Mouse (Mus musculus) c-Kit-positive CD71-negative TER-119-negative erythroid progenitor cells, embryonic 14.5 days (primary cell): Measurements from ENCODE around the gene Irak2.

Source experiments
- DNase-seq: peaks from one replicate; pipeline ENCODE4 v3.0.0-alpha.2; 2013; ENCODE audit warnings: low read depth

Irak2 gene

DNA sequence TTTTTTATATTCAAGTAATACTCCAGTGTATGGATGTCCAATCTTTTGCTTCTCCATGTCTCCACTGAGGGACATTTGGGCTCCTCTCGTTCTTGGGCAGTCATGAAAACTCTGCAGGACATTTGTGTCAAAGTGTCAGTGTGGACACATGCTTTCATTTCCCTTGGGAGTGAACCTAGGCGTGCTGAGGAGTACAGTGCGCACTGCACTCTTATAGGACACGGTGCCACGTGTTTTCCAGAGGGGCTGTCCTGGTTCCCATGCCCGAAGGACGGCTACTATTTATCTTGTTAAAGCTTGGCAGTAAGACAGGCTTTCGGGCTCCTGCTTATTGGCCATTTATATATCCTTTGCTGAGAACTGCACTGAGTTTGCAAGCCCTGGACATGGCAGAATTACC, 4.3 kb downstream of the Irak2 start:
- DNase-seq = no peak

DNA sequence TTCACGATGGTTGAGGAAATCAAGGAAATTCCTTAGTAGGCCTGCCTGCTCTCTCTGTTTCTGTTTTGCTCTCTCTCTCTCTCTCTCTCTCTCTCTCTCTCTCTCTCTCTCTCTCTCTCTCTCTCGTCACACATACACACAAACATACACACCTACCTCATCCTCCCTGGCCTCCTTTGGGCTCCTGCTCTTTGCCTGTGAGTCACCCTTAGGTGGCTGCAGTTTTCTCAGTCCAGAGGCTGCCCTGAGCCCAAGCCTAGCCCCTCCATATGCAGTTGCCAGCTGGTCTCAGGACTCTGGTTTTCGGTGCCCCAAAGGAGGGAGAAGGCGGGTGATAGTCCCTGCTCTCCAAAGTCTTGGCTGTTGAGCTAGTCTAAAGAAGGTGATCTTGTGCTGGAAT, 4.8 kb downstream of the Irak2 start:
- DNase-seq = no peak

DNA sequence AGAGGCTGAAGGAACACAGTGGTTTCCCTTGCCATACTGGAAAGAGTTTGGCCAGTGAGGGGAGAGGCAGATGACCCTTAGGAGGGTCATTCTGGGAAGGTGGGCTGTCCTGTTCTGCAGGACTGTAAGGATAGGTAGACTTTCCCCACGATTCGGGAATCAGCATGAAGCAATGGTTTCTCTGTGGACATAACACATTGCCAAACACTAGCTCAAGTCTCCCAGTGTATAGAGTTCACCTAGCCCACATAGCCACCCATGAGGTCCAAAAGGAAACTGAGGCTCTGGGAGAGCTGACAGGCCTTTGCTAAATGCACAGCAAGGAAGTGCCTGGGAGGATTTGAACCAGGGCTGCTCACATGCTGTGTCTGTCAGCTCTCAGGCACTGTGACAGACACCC, 5.7 kb downstream of the Irak2 start:
- DNase-seq = no peak

DNA sequence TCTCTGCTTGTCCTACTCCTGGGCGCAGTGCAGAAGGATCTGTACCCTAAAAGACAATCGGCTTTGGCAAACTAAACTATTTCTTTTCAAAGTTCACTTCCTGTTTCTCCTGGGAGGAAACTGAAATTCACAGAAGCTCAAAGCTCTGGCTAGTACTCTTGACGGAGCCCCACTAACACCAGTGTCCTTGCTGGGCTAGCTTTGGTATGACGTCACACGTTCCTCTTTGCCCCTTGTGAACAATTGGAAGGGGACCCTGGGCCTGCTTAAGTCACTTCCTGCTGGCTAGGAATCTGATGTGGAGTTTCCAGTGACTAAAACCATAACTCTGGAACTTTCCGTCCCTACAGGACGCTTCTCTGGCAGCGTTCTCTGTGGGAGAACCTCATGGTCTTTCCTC, 6.5 kb downstream of the Irak2 start:
- no peak for DNase-seq

DNA sequence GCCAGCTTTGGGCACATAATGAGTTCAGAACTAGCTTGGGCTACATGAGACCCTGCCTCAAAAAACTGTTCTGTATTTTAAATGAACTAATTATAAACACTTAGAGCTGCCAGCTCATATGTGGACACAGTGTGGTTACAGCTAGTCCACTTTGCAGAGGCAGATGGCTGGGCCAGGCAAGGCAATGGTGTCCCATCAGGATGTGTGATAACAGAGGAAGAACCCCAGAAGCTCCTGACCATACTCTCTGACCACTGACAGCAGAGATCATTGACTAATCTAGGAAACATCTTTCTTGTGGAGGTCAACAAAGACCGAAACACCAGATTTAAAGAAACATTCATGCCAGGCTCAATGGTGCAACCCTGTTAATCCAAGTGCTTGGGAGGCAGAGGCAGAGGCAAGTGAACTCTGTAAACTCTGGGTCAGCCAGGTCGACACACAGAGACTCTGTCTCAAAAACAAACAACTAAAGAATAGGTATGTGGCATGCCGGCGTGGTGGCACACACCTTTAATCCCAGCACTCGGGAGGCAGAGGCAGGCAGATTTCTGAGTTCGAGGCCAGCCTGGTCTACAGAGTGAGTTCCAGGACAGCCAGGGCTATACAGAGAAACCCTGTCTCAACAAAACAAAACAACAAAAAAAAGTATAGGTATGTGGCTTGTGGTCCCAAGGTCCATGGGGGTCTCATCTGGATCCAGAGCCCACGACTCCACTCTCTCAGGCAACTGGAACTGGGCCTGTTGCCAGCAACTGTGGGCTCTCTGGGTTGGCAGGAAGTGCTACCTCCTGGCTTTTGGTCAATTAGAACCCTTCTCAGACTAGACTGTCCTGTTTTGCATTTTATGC, 11.3 kb downstream of the Irak2 start:
- no peak for DNase-seq

DNA sequence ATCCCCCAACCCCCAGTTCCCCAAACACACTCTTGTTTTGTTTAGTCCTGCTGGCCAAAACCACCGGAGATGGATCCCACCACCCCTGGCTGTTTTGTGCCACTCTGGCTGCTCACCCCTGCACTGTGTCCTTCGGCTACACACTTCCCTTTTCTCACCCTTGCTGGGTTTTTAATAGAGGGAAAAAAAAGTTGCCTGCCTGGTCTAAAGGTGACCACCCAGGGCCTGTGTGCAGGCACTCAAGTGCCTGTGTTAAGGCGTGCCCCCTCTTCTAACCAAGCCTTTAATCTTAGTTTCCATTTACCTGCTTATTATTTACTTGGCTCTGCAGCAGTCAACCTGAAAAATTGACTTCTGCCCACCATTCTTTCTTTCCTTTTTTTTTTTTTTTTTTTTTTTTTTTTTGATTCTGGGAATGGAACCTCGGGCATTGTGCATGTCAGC, 12.0 kb downstream of the Irak2 start:
- DNase-seq = no peak

DNA sequence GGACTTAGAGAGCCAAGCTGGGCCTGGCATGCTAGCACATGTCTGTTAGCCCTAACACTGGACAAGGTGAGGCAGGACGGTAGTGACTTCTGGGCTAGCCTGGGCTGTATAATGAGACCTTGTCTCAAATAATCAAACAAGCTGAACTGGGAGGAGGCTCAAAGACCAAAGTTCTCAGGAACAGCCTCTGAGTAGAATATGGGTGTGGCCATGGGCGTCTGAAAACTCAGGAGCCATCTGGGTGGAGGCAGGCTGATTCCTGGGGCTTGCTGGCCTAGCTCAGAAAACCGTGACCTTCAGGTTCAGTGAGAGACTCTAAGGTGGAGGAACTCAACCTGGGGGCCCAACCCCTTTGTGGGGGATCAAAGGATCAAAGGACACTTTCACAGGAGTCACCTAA, 13.4 kb downstream of the Irak2 start:
- DNase-seq = no peak

DNA sequence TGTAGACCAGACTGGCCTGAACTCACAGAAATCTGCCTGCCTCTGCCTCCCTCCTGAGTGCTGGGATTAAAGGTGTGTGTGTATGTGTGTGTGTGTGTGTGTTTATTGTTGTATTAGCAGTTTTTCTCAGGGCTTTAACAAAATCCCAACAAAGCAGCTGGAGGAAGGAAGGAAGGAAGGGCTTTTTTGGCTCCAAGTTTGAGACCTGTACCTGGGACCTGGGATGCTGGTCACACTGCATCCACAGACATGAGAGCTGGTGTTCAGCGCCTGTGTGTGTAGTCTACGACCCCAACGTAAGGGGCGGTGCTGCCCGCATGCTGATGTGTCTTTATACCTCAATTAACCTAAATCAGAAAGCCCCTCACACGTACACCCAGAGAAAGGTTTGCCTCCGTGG, 15.3 kb downstream of the Irak2 start:
- DNase-seq = no peak

DNA sequence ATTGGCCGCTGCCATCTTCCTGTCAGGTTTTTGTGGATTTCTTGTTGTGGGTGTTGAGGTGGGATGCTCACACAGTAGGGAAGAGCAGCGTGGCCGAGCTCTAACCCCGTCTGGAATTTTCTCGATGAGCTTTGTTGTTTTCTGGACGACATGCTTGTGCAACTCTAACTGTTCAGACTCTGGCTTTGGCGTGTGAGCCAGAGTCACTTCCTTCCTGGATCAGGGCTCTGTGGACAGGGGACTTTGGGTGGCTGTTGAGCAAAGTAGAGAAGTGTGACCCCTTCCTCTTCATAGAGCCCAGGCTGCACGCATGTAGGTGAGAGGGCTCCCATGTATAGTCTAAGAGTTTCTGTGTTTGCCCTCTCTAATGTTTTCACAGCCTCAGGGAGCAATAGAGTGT, 15.8 kb downstream of the Irak2 start:
- DNase-seq = no peak

DNA sequence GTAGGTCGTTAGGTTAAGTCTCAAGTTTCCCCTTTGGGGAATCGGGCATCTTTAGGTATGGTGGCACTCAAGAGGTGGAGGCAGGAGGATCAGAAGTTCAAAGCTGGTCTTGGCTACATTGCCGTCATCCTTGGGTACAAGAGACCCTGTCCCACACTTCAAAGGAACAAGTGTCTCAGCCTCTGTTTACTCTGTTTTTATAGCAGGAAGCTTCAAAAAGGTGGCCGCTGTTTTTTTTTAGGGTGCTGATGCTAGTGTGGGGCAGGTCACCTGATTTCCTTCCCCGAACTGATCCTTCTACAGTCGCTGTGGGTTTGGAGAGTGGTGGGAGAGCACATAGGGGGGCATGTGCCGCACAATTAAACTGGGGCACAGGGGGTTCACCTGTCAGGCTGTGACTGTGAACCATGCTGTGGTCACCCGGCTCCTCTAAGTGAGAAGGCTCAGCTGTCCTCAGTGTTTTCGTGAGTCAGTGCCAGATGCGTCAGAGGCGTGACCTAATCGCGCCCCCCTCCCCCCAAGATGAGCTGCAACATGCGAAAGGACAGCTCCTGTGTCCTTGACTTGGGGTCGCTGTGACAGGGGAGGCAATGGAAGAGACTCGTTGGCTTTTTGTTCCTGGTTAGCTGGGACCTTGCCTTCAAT, 16.6 kb downstream of the Irak2 start:
- DNase-seq = no peak

DNA sequence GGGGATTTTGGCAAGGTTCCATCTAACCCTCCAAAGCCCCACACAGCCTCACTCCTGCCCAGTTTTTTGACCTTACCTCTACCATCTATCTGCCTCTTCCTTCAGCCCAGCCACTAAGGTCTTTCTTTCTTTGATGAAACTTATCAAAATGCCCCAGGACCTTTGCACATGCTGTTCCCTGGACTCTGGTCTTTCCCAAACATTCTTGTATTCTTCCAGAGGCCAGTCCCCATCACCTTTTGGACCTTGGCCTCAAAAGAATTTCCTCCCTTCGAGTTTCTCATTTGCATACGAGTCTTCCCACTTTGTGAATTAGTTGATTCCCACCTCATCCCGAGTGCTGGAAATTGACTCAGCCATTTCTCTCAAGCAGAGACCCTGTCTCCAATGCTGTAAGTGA, 17.2 kb downstream of the Irak2 start:
- DNase-seq = no peak

DNA sequence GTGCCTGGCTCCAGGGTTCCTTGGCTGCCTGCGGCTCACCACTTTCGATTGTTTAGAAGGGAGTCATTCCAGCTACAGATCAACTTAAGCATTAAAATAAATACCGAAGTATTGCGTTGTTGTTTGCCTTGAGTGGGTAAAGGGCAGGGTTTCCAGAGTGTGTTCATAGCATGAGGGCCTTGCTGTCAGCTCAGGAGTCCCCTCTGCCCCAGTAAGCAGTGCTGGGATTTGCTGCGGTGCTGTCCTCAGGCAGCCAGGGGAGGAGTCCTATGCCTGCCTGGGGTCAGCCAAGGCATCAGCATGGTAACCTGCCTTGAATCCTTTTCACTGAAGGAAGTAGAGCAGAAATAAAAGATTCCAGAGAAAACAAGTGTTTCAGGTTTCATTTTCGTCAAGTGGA, 18.6 kb downstream of the Irak2 start:
- DNase-seq = no peak

DNA sequence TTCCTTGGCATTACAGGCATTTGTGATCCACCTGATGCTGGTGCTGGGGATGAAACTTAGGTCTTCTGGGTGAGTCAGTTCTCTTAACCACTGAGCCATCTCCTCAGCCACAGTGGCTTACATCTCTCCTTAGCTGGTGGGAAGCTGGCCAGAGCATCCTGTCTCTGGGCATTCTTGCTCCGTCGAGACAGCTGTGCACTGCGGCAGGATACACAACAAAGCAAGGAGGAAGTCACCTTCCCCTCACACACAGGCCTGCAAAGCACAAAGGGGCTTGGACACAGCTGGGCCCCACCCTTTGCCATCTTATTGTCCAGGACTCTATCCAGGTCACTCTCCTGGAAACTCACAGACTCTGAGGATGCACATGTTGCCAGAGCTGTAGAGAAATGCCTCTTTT, 20.0 kb downstream of the Irak2 start:
- DNase-seq = no peak

DNA sequence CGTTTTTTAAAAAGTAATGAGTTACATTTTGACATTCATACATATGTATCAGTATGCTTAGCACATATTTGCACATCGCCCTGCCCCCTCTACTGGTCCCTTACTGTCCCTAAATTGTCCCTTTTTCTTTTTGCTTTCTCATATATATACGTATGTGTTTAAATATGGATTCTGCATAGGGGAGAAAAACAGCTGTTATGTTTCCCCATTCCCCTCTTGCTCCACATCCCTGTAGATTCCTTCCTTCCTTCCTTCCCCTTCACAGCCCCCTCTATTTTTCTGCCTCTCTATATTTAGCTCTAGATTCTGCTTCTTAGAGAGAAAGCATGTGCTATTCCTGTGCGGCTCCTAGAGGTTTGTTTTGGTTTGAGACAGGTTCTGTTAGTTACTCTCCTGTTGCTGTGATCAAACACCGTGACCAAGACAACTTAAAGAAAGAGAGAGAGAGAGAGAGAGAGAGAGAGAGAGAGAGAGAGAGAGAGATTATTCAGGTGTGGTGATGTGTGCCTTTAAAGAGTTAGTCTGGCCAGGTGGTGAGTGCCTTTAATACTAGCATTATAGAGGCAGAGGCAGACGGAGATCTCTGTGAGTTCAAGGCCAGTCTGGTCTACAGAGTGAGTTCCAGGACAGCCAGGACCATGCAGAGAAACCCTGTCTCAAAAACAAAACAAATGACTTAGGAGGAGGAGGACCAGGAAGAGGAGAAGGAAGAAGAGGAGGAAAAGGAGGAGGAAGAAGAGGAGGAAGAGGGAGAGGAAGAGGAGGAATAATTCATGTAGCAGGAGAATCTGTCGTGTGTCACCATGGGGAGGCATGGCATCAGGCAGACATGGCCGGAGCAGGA, 21.6 kb downstream of the Irak2 start:
- DNase-seq = no peak

DNA sequence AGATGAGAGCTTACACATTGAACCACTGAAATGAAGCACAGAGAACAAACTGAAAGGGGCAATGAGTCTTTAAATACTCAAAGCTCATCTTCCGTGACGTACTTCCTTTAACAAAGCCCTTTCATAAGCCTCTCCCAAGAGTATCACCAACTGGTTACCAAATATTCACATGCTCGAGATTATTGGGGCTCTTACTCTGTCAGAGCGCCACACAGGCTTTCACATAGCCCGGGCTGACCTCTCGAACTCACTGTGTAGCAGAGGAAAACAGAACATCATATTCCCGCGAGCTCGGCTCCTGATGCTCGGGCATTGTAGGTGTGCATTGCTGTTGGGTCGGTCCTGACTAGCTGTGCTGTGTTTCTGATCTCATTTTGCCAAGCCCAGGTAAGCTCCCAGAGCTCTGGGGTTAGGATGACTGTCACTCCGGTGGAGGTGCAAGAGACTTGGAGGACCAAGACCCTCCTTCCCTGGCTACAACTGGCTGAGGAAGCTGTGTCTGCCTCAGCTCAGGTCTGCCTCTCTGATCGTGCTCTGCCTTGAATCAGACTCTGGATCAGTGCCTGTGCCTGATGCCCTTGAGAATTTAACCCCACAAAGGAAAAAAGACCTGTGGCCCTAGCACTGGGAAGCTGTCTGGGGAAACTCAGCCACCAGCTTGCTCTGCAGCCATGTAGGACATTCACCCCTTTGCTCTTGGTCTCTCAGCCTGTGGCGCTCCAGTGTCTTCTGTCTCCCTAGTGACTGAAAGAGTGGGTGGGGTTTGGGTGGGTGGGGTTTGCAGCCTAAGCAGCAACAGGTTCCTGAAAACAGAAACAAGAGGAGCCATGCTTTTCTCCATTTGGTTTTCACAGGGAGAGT, 22.5 kb downstream of the Irak2 start:
- DNase-seq = no peak

DNA sequence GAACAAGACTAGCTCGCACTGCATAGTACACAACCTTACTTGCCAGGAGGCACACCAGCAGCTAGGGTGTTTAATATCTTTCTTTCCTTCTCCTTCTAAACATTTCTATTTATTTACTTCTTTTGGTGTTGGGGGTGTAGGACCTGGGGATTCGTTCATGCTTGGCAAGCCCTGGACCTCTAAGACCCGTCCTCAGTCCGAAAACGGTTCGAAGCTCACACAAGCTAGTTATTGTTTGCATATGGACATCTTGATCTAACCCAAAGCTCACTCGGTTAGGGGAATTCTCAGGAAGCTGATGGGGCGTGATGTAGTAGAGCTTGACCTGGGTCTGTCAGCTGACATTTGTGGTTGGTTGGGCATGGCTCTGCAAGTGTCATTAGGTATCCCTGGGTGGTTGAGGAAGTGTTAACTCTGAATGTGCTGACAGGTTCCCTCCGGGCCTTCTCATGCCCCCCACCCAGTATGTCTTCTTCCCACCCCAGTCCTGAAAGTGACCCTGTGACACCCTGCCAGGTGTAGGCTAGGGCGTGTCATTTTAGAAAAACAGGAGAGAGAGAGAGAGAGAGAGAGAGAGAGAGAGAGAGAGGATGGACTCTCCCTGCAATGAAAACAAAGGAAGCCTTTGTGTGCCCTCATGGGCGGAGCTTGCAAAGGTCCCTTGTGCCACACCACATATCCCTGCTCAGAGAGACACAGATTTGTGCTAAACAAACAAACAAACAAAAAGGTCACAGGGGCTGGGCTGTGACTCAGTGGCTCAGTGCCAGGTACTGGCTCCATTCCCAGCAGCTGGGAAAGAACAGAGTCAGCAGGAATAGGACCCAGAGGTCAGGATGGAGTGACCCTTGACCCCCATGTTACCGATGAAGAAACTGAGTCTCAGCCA, 23.3 kb downstream of the Irak2 start:
- DNase-seq = no peak

DNA sequence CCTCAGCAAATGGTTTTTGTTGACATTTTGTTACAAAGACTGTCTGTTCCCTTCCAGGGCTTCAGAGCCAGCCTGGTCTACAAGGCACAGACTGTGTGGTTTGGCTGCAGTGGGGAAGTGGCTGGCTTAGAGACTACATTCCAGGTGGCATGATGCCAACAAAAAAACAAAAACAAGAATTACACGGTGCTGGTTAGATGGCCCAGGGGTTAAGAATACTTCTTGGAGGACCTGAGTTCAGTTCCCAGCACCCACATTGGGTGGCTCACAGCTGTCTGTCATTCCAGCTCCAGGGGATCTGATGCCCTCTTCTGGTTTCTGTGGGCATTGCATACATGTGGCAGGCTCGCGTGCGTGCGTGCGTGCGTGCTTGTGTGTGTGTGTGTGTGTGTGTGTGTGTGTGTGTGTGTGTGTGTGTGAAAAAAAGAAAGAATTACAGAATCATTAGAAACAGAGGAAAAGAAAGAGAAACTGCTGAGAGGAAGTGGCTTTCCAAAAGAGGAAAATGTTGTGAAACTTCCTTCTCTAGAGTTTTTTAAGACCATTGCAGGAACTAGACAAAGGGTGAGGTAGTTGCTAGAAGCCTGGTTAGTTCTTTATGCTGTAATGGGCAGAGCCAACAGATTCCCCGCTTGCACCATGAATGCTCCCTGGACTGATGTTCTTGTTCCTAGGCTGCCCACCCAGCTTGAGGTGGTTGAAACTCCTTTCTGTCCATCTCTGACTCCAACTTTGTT, 24.9 kb downstream of the Irak2 start:
- no peak for DNase-seq

DNA sequence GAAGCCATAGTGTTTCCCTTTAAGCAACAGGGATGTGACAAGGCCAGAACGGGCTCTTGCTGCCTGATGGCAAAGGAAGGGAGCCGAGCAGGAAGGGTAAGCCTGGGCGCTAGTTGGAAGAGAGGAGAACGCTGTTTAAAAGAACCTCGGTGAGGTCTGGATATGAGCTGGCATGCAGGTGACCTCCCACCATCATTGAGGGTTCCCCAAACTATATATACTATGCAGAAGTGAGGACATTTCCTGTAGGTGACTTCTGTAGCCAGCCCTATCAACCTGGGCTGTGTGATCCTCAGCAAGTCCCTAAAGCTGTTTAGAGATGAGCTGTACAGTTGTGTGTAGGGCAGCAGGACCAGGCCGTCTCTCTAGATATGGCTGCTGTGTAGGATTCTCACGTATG, 26.0 kb downstream of the Irak2 start:
- DNase-seq = no peak

DNA sequence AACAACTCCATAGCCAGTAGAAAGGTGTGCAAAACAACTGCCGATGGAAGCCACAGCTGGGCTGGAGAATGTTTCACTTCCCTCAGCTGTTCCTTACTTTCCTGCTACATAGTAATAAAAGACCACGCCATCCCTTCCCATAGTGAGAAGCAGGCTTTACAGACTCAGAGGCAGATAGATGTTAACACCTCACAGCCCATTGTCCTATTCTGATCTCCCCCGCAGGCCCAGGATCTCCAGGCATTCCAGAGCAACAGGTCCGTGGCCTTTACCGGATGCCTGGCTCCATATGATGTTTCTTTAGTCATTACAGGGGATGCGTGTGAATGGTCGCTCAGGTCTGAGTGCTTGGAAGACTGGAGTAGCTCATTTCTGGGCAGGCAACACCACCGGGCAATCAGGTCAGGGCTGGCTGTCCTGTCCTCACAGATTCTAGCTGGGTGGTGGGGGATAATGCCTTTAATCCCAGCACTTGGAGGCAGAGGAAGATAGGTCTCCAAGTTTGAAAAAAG, 29.4 kb downstream of the Irak2 start:
- no peak for DNase-seq
